Mouse (Mus musculus) gastrocnemius, postnatal 14 days (tissue): ENCODE results near the gene Atp6v0a1. TPM values are rescaled to one million over a fixed set of nuclear protein-coding genes. Genes with fewer than 3 reads are reported as not detected.

ENCODE experiments used
- DNase-seq: peaks from one replicate; pipeline ENCODE4 v3.0.0; 2021; ENCODE audit warnings: mixed read lengths
- intact Hi-C: fragments of 180-260 bp; cut with DNase I; formaldehyde crosslinking; loops from one replicate; pipeline ENCODE4 v1.15.1; 2025; ENCODE audit warnings: low total_unique reads
- total RNA-seq, 2 experiments: library from RNA; stranded (reverse); gene quantifications; 2 replicates each; pipeline ENCODE4 v1.2.3; 2021

Gene Atp6v0a1
- total RNA-seq, 2 experiments from 2014 or later: 53.4 to 58.5 TPM

DNA sequence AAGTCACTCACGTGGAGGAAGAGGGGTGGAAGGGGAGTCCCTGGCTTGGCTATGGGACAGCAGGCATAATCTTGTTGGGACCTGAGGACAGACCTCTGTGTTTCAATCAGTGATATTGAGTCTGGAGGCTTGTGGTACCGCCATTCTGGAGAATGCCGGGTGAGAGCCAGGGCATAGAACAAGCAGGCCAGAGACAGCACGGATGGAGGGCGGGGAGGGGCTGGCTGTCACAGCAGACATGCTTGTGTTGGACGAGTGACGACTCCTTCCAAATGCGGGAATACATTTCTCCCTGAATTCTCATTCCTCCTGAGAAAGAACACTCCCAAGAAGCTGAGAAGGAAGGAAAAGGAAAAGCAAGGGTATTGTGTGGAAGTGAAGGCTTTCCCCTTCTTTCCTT, 42.4 kb downstream of the Atp6v0a1 start:
- intact Hi-C loops: loop anchor here (10.0 kb wide), 1 partner anchor 157 kb away; no protein-coding TSS in a partner anchor
- DNase-seq: no peak

DNA sequence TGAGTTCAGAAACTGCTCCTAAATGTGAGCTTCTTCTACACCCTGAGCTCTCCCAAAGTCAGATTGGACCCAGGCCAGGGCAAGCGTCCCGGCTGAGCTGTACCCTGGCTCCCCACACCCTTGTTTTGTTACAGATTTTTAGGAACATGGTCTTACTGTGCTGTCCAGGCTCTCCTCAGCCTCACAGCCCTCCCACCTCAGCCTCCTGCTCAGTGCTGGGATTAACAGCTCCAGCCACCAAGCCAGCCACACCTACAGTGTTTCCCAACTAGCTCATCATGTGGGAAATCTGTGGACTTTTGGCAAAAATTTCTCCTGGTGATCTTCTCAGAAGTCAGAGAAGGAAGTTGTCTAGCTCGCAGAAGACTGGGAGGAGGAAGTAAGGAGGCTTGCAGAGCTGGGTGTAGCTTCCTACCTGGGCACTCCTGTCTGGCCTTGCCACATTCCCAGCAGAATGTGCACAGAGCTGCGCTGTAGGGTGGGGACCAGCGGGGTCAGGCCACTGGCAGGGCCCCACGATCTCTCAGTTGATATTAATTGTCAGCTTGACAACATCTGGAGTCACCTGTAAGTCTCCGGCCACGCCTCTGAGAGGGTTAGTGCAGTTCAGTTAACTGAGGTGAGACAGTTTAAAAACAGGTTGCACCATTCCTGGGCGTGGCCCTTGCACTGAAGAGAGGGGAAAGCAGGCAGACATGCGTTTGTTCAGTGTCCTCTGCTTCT, 43.7 kb downstream of the Atp6v0a1 start:
- DNase-seq: peak; percentile 84
- intact Hi-C loops: loop anchor here (10.0 kb wide), 1 partner anchor 158 kb away; no protein-coding TSS in a partner anchor

- DNase-seq: no peak
- intact Hi-C loops: loop anchor here (10.0 kb wide), 1 partner anchor 159 kb away; no protein-coding TSS in a partner anchor
These were observed 44.7 kb downstream of the Atp6v0a1 start for GRCm38 (mm10) chr11:101053974-101054373.

GRCm38 (mm10) chr11:101055418-101055817, 46.2 kb downstream of the Atp6v0a1 start:
- intact Hi-C loops: loop anchor here (5.0 to 10.0 kb wide), 2 partner anchors 73 to 161 kb away; no protein-coding TSS in a partner anchor
- no peak for DNase-seq

DNA sequence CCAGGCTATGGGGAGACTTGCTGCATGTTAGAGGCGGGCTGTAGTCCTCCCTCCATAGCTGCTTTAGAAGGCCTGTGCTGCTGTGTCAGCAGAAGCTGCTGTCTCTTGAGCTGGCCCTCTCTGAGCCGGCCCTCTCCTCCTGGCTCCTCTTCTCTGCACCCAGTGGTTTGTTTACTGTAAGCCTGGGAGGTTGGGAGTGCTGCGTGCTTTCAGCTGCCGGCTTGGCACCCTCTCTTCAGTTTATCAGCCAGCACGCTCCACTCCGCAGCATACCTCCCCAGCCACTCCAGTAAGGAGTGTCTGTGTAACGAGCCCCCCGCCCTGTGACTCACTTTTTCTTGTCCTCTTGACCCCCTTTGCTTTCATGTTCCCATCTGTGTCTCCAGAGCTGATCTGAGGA, 47.6 kb downstream of the Atp6v0a1 start:
- DNase-seq: peak; percentile 69
- intact Hi-C loops: loop anchor here (5.0 to 10.0 kb wide), 2 partner anchors 75 to 162 kb away; no protein-coding TSS in a partner anchor

- intact Hi-C loops: loop anchor here (5.0 to 10.0 kb wide), 2 partner anchors 76 to 163 kb away; no protein-coding TSS in a partner anchor
- DNase-seq: peak; percentile 87
These were observed 48.6 kb downstream of the Atp6v0a1 start for GRCm38 (mm10) chr11:101057860-101058259.

DNA sequence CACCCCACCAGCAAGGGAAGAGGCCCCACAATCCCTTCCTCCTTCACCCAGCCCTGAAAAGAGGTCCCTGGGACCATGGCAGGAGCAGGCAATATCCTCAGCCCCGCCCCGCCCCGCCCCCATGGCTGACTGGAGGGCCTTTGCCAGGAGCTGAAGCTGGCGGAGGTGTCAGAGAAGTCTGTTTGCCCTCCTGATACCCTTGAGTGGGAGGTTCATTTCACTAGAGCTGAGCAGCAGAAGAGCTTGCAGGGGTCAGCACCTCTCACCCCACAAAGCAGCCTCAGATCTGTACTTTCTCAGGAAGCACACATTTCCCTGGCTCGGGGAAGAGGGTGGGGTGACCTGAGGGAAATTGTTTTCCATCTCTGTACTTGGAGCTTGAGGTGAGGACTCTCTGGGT, 49.5 kb downstream of the Atp6v0a1 start:
- intact Hi-C loops: loop anchor here (5.0 to 10.0 kb wide), 2 partner anchors 76 to 164 kb away; no protein-coding TSS in a partner anchor
- no peak for DNase-seq

GRCm38 (mm10) chr11:101059473-101059872, 50.2 kb downstream of the Atp6v0a1 start:
- no peak for DNase-seq

GRCm38 (mm10) chr11:101060126-101060525, 50.9 kb downstream of the Atp6v0a1 start:
- DNase-seq: peak; percentile 80
- intact Hi-C loops: no loop called here

More at GRCm38 (mm10) chr11:101059473-101059872, 50.2 kb downstream of the Atp6v0a1 start:
- intact Hi-C loops: loop anchor here (5.0 to 10.0 kb wide), 2 partner anchors 77 to 165 kb away; no protein-coding TSS in a partner anchor

DNA sequence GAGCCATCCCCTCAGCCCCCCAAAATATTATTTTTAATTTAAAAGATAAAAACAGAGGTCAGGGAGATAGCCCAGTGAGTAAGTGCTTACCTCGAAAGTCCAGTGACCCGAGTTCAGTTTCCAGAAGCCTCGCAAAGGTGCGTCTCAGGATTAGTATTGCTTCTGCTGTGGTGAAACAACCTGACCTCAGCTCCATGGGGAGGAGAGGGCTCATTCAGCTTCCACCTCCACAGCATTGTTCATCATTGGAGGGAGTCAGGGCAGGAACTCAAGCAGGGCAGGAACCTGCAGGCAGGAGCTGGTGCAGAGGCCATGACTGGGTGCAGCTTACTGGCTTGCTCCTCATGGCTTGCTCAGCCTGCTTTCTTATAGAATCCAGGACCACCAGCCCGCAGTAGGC, 51.8 kb downstream of the Atp6v0a1 start:
- DNase-seq: no peak
- intact Hi-C loops: no loop called here

DNA sequence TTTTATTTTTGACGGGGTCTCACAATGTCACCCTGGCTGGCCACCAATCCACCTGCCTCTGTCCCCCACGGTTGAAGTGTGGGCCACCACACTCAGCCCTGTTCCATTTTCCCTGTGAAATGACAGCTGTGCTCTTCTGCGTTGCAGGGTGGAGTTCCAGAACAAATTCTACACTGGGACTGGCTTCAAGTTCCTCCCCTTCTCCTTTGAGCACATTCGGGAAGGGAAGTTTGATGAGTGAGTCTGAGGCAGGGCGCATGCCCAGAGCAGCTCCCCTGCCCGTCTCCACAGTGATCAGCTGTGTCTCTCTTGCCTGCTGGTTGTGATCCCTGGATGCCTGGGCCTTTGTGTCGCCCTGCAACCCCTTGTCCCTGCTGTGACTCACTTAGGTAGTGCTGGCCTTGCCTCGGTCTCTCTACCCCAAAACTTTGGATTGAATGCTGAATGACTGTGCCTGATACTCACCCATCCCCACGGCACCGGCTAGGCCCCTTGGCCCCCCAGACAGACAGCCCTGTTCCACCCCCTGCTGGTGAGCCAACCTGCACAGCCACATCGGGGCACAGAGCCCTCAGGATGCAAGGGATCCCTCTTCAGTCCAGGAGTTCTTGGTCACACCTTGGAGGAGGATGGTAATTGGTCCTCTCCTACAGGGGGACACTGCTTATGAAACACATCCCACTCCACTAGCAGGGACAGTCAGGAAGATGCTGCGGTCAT, 53.1 kb downstream of the Atp6v0a1 start:
- peak; percentile 72 for DNase-seq
- intact Hi-C loops: no loop called here

- DNase-seq: no peak
- intact Hi-C loops: no loop called here
These were observed 53.9 kb downstream of the Atp6v0a1 start for GRCm38 (mm10) chr11:101062971-101063675.

DNA sequence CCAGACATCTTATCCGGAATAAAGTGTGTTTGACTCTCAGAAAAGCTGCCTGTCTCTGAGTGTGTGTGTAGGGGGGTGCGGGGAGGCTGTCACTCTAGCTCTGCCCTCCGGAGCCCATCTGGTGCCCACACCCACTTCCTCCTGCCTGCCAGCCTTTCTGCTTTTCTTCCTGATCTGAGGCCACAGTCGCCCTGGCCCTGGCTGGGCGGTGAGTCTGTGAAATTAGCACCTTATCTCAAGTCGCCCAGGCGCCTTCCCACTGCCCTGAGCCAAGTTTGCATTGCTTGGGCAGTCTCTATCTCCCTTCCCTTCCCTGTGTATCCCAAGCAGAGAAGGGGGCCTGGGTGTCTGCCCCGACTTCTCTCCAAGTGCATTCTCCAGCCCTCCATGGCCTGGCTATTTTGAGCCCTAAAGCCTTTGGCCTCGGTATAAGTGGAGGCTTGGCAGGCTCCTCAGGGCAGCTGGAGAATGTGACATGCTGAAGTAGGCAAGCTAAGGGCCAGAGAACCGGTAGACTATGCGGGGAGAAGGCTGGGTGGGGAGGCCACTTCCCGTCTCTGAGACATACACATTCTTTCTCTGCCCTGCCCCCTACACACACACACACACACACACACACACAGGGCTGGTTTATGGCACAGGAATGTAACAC, 54.5 kb downstream of the Atp6v0a1 start:
- DNase-seq: peak; percentile 77
- intact Hi-C loops: no loop called here

DNA sequence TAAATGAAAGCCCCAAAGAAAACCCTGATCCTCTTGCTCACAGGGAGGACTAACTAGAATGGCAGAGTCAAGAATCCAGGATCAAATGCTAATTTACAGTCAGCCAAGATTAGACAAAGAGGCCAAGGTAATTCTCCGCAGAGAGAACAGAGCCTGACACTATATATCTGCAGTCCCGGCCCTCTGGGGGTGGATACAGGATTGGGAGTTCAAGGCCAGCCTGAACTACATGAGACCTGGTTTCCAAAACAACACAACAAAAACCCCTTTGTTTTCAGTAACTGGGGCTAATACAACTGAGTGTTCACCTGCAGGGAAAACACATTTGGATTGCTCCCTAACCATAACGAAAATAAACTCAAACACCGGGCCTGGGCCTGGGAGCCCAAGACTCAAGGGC, 55.2 kb downstream of the Atp6v0a1 start:
- intact Hi-C loops: no loop called here
- DNase-seq: no peak

- intact Hi-C loops: no loop called here
- DNase-seq: no peak
These were observed 55.8 kb downstream of the Atp6v0a1 start for GRCm38 (mm10) chr11:101065002-101065401.

DNA sequence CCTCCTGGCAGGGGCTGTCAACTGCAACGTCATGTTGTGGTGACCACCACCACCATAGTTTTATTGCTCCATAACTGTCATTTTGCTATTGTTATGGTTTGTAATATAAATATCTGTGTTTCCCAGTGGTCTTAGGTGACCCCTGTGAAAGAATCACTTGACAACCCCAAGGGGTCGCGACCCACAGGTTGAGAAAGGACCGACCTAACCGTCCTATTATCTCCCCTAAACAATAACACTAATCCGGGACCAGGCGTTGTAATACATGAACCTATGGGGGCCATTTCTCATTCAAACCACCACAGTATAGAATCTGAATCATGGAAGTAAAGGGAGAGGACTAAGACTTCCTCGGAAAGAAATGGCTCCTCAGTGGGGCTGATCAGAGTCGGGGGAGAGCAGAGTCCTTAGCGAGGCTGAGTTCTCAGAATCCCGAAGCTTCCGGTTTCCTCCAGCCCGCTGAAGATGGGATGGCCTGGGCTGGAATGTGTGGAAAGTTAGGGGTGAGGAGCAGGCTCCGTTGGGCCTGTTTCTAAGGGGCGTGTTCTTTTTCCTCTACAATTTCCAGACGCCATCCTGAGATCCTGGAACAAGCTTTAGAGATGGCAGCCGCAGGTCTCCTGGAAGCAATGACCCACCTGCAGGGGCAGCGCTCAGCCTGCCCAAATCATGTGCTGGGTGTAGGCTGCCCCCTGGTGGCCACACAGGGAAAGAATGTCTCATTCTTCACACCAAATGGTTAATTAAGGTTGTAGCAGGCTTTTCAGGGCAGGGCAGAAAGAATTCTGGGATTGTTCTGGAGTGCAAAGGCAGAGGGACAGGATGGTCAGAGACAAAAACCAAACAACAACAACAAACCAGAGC, 57.5 kb downstream of the Atp6v0a1 start:
- intact Hi-C loops: no loop called here
- DNase-seq: peak; percentile 85

DNA sequence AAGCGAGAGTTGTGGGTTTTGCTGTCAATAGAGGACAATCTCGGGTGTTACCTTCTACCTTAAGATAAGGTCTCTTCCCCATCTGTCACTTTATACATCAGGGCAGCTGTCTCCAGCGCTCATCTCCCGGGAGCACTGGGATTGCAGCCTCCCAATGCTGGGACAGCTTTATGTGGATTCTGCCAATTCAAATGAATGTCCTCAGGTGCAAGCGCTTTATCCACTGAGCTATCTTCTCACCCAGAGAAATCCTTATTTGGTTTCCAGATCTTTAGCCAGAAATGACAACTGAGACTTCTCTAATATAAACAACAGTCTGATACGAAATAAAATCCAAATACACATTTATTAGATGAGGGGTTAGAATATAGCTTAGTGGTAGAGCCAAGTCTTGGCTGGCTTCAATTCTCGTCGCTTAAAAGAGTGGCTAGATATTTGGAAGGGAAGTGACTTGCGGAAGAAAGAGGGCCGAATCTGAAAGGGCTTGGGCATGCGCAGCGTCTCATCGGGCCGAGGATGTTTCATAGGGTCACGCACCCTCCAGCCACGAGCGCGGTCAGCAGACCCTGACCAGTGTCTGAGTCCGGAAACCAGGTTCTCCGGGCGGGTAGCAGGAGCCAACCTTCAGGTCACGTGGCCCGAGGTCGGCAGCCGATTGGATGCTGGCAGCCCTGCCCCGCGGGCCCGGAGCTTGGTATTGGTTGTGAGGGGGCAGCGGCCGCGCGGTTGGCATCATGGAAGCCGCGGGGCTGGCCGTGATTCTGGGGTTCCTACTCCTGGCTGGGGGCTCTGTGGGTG, 60.3 kb downstream of the Atp6v0a1 start, which contains the start of gene Naglu:
TSS of gene Naglu (plus strand) at position 622 of the 798 bp plus-strand sequence.
- intact Hi-C loops: no loop called here
- peak; percentile 98 for DNase-seq

DNA sequence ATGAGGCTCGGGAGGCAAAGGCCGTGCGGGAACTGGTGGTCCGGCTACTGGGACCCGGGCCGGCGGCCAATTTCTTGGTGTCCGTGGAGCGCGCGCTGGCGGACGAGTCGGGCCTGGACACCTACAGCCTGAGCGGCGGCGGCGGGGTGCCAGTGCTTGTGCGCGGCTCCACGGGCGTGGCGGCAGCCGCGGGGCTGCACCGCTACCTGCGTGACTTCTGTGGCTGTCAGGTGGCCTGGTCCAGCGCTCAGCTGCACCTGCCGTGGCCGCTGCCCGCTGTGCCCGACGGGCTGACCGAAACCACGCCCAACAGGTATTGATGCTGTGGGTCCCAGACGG, 60.9 kb downstream of the Atp6v0a1 start:
- intact Hi-C loops: no loop called here
- DNase-seq: no peak
